Mouse (Mus musculus) spleen, adult 2 months (tissue): ENCODE data around the gene Adck1. TPM values are rescaled to one million over a fixed set of nuclear protein-coding genes. Genes with fewer than 3 reads are reported as not detected.

Experiments
- DNase-seq, 2 experiments: peaks; one replicate each; pipeline versions ENCODE4 v3.0.0 to v3.0.0-alpha.2; 2012 to 2021; ENCODE audit warnings: low spot score in 2 of 2, low read depth in 1 of 2
- H3K27ac ChIP-seq: fragments of 200-500 bp; 2 replicates; pipeline ENCODE4 v1.5.1; 2012; ENCODE audit warnings: low read length, inconsistent platforms; ENCODE audit not compliant: insufficient read depth
- H3K27me3 ChIP-seq: fragments of 200-500 bp; 2 replicates; pipeline ENCODE4 v1.6.1; 2012; ENCODE audit warnings: mild to moderate bottlenecking, moderate library complexity, low read length, inconsistent platforms; ENCODE audit not compliant: control insufficient read depth, insufficient read depth
- H3K36me3 ChIP-seq: fragments of 200-500 bp; 2 replicates; pipeline ENCODE4 v1.6.1; 2012; ENCODE audit warnings: mild to moderate bottlenecking, low read length, inconsistent platforms; ENCODE audit not compliant: control insufficient read depth, insufficient read depth
- H3K4me1 ChIP-seq: fragments of 200-500 bp; 2 replicates; pipeline ENCODE4 v1.6.1; 2011; ENCODE audit warnings: inconsistent platforms; ENCODE audit not compliant: control insufficient read depth, insufficient read depth, insufficient read length
- H3K4me3 ChIP-seq: fragments of 200-500 bp; 2 replicates; pipeline ENCODE4 v1.5.1; 2011; ENCODE audit warnings: mild to moderate bottlenecking, inconsistent platforms; ENCODE audit not compliant: insufficient read depth, insufficient read length; ENCODE audit errors: extremely low read depth
- CTCF ChIP-seq: fragments of 200-500 bp; IDR thresholded peaks from 2 replicates; pipeline ENCODE4 v1.5.1; 2011; ENCODE audit warnings: mild to moderate bottlenecking, inconsistent platforms; ENCODE audit not compliant: insufficient read depth, insufficient read length, insufficient replicate concordance; ENCODE audit errors: extremely low read depth
- POLR2A ChIP-seq: fragments of 200-500 bp; IDR thresholded peaks from 2 replicates; pipeline ENCODE4 v1.6.1; 2011; ENCODE audit warnings: low read depth, low read length, inconsistent platforms
- WGBS: fragments of 180-500 bp; shearing (Covaris S2); methylation state at CpG from one replicate; pipeline ENCODE4 v1.1.7; 2018; 5-methylcytosine and 5-hydroxymethylcytosine counted together
- polyA plus RNA-seq: library from polyadenylated mRNA; depleted of rRNA; stranded (reverse); fragments of >200 nt; gene quantifications from 2 replicates; pipeline ENCODE4 v1.2.3, GENCODE M21; 2012

The Adck1 gene
- polyA plus RNA-seq, 1 experiment: 15.6 TPM

DNA sequence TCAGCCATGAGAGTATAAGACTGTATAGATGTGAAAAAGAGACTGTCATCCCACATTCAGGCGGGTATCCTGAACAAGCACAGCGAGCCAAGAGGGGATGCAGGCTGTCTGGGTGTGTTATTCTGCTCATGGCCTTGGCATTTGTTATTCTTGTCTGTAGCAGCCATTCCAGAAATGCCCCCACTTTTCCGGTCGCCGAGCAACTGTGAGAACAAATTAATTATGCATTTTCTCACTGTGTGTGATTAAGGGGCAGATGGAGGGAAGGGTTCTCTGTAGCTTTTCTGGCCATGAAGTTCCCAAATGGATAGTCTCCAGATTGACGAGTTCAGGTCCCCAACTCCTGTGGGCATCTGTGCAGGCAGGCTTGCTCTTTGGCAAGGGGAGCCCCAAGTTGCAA, 28.5 kb downstream of the Adck1 start:
- 92% methylated on average over 6 of the region's 6 CpGs for WGBS
- Histone ChIP-seq H3K36me3 (peaks cover 4% of the 10 kb centered on the region; the same call in 1 of the 2 replicates), H3K4me1 (no peaks in the 10 kb centered on the region), H3K27me3 (no peaks in the 10 kb centered on the region), H3K27ac (no peak overlapping the region), H3K4me3 (no peak overlapping the region)
- DNase-seq: no peak
- TF ChIP-seq POLR2A: no peak
- TF ChIP-seq CTCF: no peak

- TF ChIP-seq CTCF: no peak
- no peak for TF ChIP-seq POLR2A
- no peaks in the 10 kb centered on the region for H3K27me3 ChIP-seq
- no peak overlapping the region for H3K4me3 ChIP-seq
- no peaks in the 10 kb centered on the region for H3K4me1 ChIP-seq
- peaks cover 1% of the 10 kb centered on the region for H3K36me3 ChIP-seq
- DNase-seq: no peak
- WGBS: 87% methylated on average over 1 of the region's 1 CpGs
- no peak overlapping the region for H3K27ac ChIP-seq
Observed at GRCm38 (mm10) chr12:88398658-88399057, 38.3 kb downstream of the Adck1 start.

DNA sequence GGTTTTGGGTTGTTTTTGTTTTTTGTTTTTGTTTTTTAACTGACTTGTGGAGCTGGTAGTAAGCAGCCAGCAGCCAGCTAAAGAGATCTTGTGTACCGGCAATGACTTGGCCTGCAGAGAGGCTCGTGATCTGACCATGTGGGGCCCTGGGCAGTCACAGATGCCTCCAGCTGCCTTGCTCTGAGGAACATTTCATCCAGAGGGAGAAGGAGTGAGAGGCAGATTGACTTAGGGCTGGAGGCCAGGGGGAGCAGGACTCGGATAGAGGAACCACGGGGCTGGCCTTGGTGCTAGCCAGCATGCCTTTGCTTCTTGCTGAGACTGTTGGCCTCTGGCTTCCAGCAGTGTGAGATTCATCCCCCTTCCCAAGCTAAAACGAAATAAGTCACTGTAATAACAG, 43.2 kb downstream of the Adck1 start:
- H3K27me3 ChIP-seq: no peaks in the 10 kb centered on the region
- H3K36me3 ChIP-seq: peaks cover 1% of the 10 kb centered on the region
- WGBS: 88% methylated on average over 5 of the region's 5 CpGs
- no peak overlapping the region for H3K4me3 ChIP-seq
- no peaks in the 10 kb centered on the region for H3K4me1 ChIP-seq
- no peak overlapping the region for H3K27ac ChIP-seq
- DNase-seq: no peak
- no peak for TF ChIP-seq CTCF
- no peak for TF ChIP-seq POLR2A

GRCm38 (mm10) chr12:88405113-88405512, 44.8 kb downstream of the Adck1 start:
- DNase-seq: peak in 1 of 2 experiments; percentile 42
- Histone ChIP-seq H3K4me1 (no peaks in the 10 kb centered on the region), H3K27me3 (no peaks in the 10 kb centered on the region), H3K27ac (no peak overlapping the region), H3K36me3 (peaks cover 1% of the 10 kb centered on the region), H3K4me3 (no peak overlapping the region)
- 25% methylated on average over 2 of the region's 2 CpGs for WGBS
- peak; percentile 27; the same call in 1 of the 2 replicates for TF ChIP-seq CTCF
- no peak for TF ChIP-seq POLR2A

GRCm38 (mm10) chr12:88407996-88408322, 47.6 kb downstream of the Adck1 start:
- Histone ChIP-seq H3K27me3 (no peaks in the 10 kb centered on the region), H3K4me1 (no peaks in the 10 kb centered on the region), H3K27ac (no peak overlapping the region), H3K4me3 (no peak overlapping the region), H3K36me3 (peaks cover 5% of the 10 kb centered on the region)
- TF ChIP-seq CTCF: no peak
- no peak for TF ChIP-seq POLR2A
- WGBS: 94% methylated on average over 4 of the region's 4 CpGs
- no peak for DNase-seq

- Histone ChIP-seq H3K4me3 (no peak overlapping the region), H3K36me3 (peaks cover 5% of the 10 kb centered on the region; the same call in 1 of the 2 replicates), H3K27ac (no peak overlapping the region), H3K4me1 (no peaks in the 10 kb centered on the region), H3K27me3 (no peaks in the 10 kb centered on the region)
- 53% methylated on average over 11 of the region's 11 CpGs for WGBS
- TF ChIP-seq POLR2A (no peak), CTCF (no peak)
- peak in 1 of 2 experiments; percentile 3 for DNase-seq
Observed at GRCm38 (mm10) chr12:88408323-88409047, 48.1 kb downstream of the Adck1 start.

DNA sequence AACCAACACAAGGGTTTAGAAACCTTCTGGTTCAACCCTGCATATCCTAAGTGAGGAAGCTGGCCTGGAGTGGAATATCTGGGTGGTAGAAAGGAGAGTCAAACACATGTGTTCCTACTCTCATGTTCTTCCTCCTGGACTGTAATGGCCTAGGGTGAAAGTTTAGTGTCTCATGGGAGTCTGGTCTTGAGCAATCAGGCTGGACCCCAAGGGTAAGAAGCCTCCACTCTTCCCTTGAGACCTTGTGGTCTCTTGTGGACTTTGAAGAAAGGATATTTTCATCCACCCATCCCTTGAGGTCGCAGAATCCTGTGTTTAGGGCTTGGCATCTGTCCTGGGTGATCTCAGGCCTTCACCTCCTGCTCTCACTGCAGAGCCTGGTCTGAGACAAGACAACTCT, 52.9 kb downstream of the Adck1 start:
- TF ChIP-seq POLR2A (no peak), CTCF (no peak)

More for the DNA sequence above, 52.9 kb downstream of the Adck1 start:
- Histone ChIP-seq H3K36me3 (peaks cover 5% of the 10 kb centered on the region; the same call in 1 of the 2 replicates), H3K27ac (no peak overlapping the region), H3K27me3 (no peaks in the 10 kb centered on the region), H3K4me1 (no peaks in the 10 kb centered on the region), H3K4me3 (no peak overlapping the region)
- no peak for DNase-seq
- WGBS: 38% methylated on average over 1 of the region's 1 CpGs
